Mouse (Mus musculus) 416B (cell line): ENCODE data around the gene Pacsin2.
"Not testable (repeated sequence)": the region's sequence is repeated elsewhere in the genome, so short reads cannot be mapped to it uniquely, and the experiment has no call there.

Experiments
- DNase-seq: peaks from one replicate; pipeline ENCODE4 v3.0.0; 2011; ENCODE audit warnings: low read depth

Pacsin2 gene

DNA sequence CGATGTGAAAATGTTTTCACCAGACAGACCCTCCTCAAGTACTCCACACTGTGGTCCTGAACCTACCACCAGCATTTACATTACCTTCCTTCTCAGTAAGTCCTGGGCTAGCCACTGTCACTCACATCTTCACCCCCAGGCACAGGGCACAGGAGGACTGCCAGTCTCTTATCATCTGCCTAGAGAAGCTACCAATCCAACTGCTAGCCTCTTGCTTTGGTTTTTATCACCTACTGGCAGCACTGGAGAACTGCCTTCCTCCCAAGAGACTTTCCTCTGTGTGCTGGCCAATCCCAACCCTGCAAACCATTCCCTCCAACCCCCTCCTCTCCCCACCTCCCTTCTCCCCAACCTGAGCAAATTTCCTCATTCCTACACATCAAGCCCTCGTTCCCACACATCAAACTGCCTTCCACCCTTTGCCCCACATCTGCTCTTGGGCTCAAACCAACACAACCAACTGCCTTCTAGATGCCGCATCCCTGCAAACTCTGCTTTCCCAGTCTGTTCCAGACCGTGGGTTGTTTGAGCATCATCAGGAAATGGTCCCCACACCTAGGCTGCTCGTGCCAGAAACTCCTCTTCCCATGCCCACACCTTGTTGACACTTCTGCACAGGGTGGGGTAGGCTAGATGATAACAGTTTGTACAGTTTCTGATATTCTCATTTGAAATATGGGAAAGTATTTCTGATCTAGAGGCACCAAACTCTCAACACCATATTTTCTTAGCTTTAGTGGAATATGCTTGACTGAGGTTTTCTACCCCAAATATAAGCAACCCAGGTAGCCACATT is 40.6 kb downstream of the Pacsin2 start:
- DNase-seq: no peak

GRCm38 (mm10) chr15:83422299-83422981 is 42.0 kb downstream of the Pacsin2 start:
- no peak for DNase-seq

DNA sequence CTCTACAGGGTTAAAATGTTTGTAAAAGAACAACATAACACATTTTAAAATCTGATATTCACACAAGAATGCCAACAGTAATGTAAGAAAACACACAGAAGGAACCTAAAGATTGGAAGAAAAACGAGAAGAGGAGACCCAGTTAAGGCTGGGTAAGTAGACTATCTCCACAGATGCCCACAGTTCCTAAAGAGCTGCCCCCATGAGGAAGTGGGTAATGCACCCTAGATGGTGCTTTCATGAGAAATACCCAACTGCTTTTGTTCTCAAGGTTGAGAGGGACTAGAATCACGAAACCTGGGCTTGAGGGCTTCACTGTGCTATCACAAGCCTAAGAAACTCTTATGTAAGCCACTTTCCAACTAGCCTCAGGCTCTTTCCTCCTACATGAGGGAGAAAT is 44.8 kb downstream of the Pacsin2 start:
- no peak for DNase-seq

DNA sequence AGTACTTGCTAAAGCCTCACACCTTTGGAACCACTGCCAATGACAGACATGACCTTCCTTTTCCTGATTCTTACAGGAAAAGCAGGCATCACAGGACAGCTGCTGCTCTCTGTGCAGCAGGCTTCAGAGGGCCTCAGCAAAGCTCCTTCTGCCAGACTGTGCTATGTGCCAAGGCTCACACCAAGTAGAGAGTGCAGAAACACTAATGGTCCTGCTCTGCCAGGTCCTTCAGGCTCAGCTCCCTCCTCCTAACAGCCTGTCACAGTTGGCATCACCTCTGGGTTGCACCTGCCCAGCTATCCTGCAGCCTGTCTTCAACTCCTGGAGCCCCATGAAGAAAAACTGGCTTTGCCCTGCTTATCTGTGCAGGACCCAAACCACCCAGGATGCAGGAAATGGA is 45.7 kb downstream of the Pacsin2 start:
- DNase-seq: no peak

GRCm38 (mm10) chr15:83417916-83418315 is 46.5 kb downstream of the Pacsin2 start:
- no peak for DNase-seq

DNA sequence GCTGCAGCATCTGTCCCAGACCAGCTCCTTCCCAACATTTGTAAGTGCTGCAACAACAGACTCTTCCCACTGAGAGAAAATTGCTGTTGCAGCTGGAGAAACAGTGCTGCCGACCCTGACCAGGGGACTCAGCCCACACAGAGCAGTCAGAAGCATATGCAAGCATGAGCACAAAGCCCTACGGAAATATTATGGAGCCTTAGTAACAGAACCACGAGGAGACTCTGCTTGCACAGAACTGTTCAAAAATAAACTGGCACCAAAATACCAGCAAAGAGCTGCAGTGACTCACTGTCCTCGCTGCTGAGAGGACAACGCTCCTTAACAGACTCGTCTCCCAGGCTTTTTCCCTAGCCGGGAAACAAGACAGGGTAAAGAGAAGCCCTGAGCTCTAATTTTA is 47.0 kb downstream of the Pacsin2 start:
- no peak for DNase-seq

DNA sequence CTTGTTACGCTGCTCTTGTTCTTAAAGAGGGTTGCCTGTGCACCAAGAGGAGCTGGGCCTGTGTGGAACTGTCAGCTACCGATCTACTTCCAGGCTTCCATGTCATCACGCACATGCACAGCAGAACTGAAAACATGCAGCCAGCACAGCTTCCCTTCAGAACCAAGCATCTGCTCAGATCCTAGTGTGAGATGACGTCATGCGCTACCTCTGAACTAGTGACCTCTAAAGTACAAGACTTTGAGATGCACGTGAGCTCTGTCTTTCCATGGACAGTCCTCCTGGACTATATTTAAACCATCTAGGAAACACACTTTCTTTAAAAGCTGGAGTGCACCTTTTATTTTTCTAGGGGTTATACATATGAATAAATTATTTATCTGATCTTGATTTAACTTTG is 49.0 kb downstream of the Pacsin2 start:
- no peak for DNase-seq

- DNase-seq: no peak
Measured at GRCm38 (mm10) chr15:83411616-83412015, 52.8 kb downstream of the Pacsin2 start.

GRCm38 (mm10) chr15:83410735-83411134 is 53.7 kb downstream of the Pacsin2 start:
- DNase-seq: no peak

DNA sequence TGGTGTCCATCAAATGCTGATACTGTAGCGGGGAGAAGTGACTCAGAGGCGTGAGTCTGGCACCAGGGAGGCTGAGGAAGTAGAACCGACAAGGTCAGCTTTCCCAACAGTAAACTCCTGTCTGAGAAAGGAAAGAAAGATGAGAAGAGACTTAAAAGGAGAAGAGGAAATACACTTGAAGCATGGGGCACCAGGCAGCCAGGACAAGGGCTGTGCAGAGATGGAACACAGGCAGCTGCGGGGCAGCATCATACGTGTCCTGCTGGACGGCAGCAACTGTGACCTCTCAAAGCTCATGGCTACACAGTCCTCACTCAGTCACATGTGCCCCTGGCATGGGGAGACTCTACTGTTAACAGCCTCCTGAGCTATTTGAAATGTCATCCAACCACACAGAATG is 54.1 kb downstream of the Pacsin2 start:
- DNase-seq: peak; percentile 79

GRCm38 (mm10) chr15:83408692-83409442 is 55.5 kb downstream of the Pacsin2 start:
- no peak for DNase-seq

GRCm38 (mm10) chr15:83408216-83408615 is 56.2 kb downstream of the Pacsin2 start:
- DNase-seq: peak; percentile 75

DNA sequence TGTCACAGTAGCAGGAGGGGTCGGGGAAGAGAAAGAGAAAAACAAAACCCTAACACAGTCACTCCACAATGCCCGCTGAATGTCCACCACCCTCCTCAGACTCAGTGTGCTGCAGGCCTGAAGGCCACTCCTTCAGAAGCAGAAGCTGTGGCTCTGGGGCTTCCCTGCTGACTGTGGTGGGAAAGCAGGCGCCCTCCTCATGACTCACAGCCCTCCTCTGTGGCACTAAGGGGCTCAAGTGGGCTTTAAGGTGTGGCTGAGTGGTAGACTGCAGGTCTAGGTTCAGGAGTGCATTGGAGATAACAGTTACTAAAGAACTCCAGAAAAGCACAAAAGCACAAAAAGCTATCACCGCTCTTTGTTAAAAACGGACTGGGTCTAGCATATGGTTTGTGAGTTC is 56.9 kb downstream of the Pacsin2 start:
- DNase-seq: peak; percentile 36

DNA sequence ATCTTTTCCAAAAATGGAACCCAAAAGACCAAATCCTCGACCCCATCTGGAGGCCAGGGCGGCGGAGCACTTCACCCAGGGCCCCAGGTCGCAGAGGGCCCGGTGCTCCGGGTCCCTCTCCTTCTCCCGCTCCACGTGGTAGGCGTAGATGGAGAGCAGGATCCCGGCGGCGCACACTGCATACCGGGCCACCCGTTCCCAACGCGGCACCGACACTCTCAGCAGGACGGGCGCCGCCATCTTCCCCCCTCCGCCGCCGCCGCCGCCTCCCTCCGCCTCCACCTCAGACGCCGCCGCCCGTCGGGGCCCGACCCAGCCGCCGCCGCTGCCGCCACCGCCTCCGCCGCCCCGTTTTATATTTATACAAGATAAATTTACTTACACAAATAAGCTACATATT is 58.5 kb downstream of the Pacsin2 start:
- not testable (repeated sequence) for DNase-seq

GRCm38 (mm10) chr15:83404008-83404407 is 60.4 kb downstream of the Pacsin2 start:
- peak; percentile 91 for DNase-seq

- no peak for DNase-seq
Measured at GRCm38 (mm10) chr15:83403016-83403415, 61.4 kb downstream of the Pacsin2 start.

GRCm38 (mm10) chr15:83392722-83393121 is 71.7 kb downstream of the Pacsin2 start:
- DNase-seq: peak; percentile 47

- no peak for DNase-seq
Measured at GRCm38 (mm10) chr15:83387911-83388310, 76.5 kb downstream of the Pacsin2 start.

GRCm38 (mm10) chr15:83383633-83384032 is 80.8 kb downstream of the Pacsin2 start:
- no peak for DNase-seq

- no peak for DNase-seq
Measured at GRCm38 (mm10) chr15:83383136-83383535, 81.3 kb downstream of the Pacsin2 start.

- DNase-seq: no peak
Measured at GRCm38 (mm10) chr15:83382467-83382866, 81.9 kb downstream of the Pacsin2 start.

DNA sequence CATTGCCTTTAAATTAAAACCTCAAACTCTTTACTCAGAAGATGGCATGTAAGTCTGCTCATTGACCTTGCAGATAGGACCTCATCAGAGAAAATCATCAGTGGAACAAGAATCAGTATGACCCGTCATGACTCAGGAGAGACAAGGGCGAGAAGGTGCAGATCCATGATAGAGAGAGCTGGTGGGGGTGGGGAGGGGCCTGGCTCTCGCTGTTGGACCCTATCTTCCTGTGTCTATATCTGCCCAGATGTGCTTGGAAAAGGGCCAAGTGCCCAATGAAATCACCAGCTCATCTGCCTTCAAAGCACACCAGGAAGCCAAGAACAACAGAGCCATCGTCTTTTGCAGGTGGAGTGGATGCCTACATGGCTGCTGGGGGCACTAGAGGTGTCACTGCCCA is 87.3 kb downstream of the Pacsin2 start:
- DNase-seq: no peak

GRCm38 (mm10) chr15:83375136-83375535 is 89.3 kb downstream of the Pacsin2 start:
- DNase-seq: peak; percentile 43
